Mouse (Mus musculus) lung, adult 2 months (tissue): ENCODE measurements around the gene Ercc2.

ENCODE experiments used
- CTCF ChIP-seq: fragments of 200-500 bp; IDR thresholded peaks from 2 replicates; pipeline ENCODE4 v1.5.1; 2011; ENCODE audit warnings: mild to moderate bottlenecking, low read length, control low read depth; ENCODE audit not compliant: insufficient read depth
- POLR2A ChIP-seq: fragments of 200-500 bp; IDR thresholded peaks from 2 replicates; pipeline ENCODE4 v1.6.1; 2011; ENCODE audit warnings: low read depth, mild to moderate bottlenecking, control low read depth, low read length, borderline replicate concordance; ENCODE audit errors: extremely low read depth

DNA sequence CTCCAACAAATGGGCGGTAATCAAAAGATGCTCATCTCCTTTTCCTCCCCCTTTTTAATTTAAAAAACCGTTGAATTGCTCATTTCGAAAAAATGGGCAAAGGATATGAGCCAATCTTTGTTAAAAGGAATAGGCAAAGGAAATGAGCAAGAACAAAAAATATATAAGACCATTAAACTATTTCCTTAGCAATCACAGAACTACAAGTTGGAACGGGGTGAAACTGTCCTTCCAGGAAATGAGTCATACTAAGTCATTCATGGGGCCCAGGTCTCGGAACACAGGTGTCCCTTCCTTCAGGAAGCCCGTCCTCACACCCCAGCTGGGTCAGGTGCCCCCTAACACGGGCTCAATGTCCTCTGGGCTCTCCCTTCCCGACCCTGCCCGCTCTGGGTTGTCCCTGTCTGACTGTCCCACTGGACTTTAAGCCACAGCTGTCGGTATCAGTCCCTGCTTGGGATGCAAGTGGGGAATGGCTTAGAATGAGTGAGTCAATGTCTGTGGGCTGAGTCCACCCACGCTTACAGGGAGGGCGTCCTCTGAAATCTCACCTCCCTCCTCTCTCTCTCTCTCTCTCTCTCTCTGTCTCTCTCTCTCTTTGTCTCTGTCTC is 37.5 kb upstream of the Ercc2 start, which contains the start of gene Ercc1:
- no peak for TF ChIP-seq CTCF
- TF ChIP-seq POLR2A = no peak
